Mouse (Mus musculus) ES-E14 (cell line): ENCODE measurements around the gene Thrap3. TPM values are rescaled to one million over a fixed set of nuclear protein-coding genes. Genes with fewer than 3 reads are reported as not detected.

Source experiments
- DNase-seq: peaks from one replicate; pipeline ENCODE4 v3.0.0-alpha.2; 2013; ENCODE audit warnings: low read depth, low spot score
- H3K27ac ChIP-seq: 2 replicates; pipeline ENCODE4 v1.5.1; 2012; ENCODE audit warnings: low read depth, mild to moderate bottlenecking, low read length, moderate library complexity, mixed read lengths; ENCODE audit not compliant: poor library complexity, insufficient read depth, severe bottlenecking
- H3K36me3 ChIP-seq: 2 replicates; pipeline ENCODE4 v1.6.1; 2012; ENCODE audit warnings: mild to moderate bottlenecking, low read length, moderate library complexity, mixed read lengths; ENCODE audit not compliant: control insufficient read depth, poor library complexity, insufficient read depth, severe bottlenecking
- H3K4me1 ChIP-seq, 2 experiments: fragments of 150-350 bp in 1 of 2; sonication (generic) in 1 of 2; 2 replicates each; pipeline ENCODE4 v1.6.1; 2012; ENCODE audit warnings: low read length in 2 of 2, mild to moderate bottlenecking in 1 of 2, mixed read lengths in 1 of 2; ENCODE audit not compliant: control insufficient read depth in 2 of 2, insufficient read depth in 2 of 2, poor library complexity in 1 of 2
- H3K4me3 ChIP-seq, 2 experiments: fragments of 150-350 bp in 1 of 2; sonication (generic) in 1 of 2; 2 replicates each; pipeline ENCODE4 v1.5.1; 2012; ENCODE audit warnings: low read length in 2 of 2, low read depth in 1 of 2, mild to moderate bottlenecking in 1 of 2, mixed read lengths in 1 of 2; ENCODE audit not compliant: insufficient read depth in 1 of 2, poor library complexity in 1 of 2, severe bottlenecking in 1 of 2
- H3K9ac ChIP-seq: 2 replicates; pipeline ENCODE4 v1.6.1; 2012; ENCODE audit warnings: low read depth, mild to moderate bottlenecking, low read length, mixed read lengths; ENCODE audit not compliant: poor library complexity, insufficient read depth, severe bottlenecking
- H3K9me3 ChIP-seq: fragments of 150-350 bp; sonication (generic); 2 replicates; pipeline ENCODE4 v1.6.1; 2012; ENCODE audit warnings: low read depth, mild to moderate bottlenecking, low read length; ENCODE audit not compliant: control insufficient read depth, insufficient read depth
- CHD2 ChIP-seq: IDR thresholded peaks from 2 replicates; pipeline ENCODE4 v1.6.1; 2014; ENCODE audit warnings: mild to moderate bottlenecking, low read depth, low read length, inconsistent platforms
- HCFC1 ChIP-seq: IDR thresholded peaks from 2 replicates; pipeline ENCODE4 v1.6.1; 2012; ENCODE audit warnings: low read length, inconsistent platforms, borderline replicate concordance; ENCODE audit not compliant: insufficient read depth
- MAFK ChIP-seq: IDR thresholded peaks from 2 replicates; pipeline ENCODE4 v1.6.1; 2014; ENCODE audit warnings: mild to moderate bottlenecking, low read depth, low read length, inconsistent platforms; ENCODE audit not compliant: insufficient read depth
- ZC3H11A ChIP-seq: IDR thresholded peaks from 2 replicates; pipeline ENCODE4 v1.6.1; 2012; ENCODE audit warnings: low read depth, mild to moderate bottlenecking, inconsistent platforms, low read length, borderline replicate concordance
- ZNF384 ChIP-seq: IDR thresholded peaks from 2 replicates; pipeline ENCODE4 v1.6.1; 2012; ENCODE audit warnings: low read depth, low read length, inconsistent platforms
- in situ Hi-C, 2 experiments: fragments of 600-800 bp; cut with MboI; formaldehyde crosslinking; loops; one replicate each; pipeline ENCODE4 v1.15.1; 2025; ENCODE audit warnings: low sequenced_read_pairs in 2 of 2, inconsistent platforms in 1 of 2; ENCODE audit not compliant: unreplicated experiment in 2 of 2
- total RNA-seq: library from RNA; depleted of rRNA; stranded (reverse); fragments of 300-350 nt; gene quantifications from 2 replicates; pipeline ENCODE4 v1.2.3, GENCODE M21; 2012

Gene Thrap3
- total RNA-seq, 1 experiment: 211 TPM

GRCm38 (mm10) chr4:126151701-126152440 is 50.7 kb downstream of the Thrap3 start:
- Histone ChIP-seq H3K4me3 (no peak overlapping the region), H3K9ac (no peak overlapping the region)
- no peak for DNase-seq

GRCm38 (mm10) chr4:126150949-126151320 is 51.6 kb downstream of the Thrap3 start:
- Histone ChIP-seq H3K27ac (no peak overlapping the region; the same call in 1 of the 2 replicates), H3K36me3 (peaks cover 4% of the 10 kb centered on the region; the same call in 1 of the 2 replicates), H3K9me3 (no peaks in the 10 kb centered on the region), H3K9ac (no peak overlapping the region; the same call in 1 of the 2 replicates), H3K4me3 (peak overlapping the region; percentile 10 to 22), H3K4me1 (peaks cover 4 to 30% of the 10 kb centered on the region in 2 experiments; a peak in 3 of 4 replicates)
- TF ChIP-seq ZC3H11A (no peak), ZNF384 (no peak), MAFK (no peak), HCFC1 (no peak), CHD2 (no peak)
- in situ Hi-C loops: no loop called here
- no peak for DNase-seq

More at GRCm38 (mm10) chr4:126151701-126152440, 50.7 kb downstream of the Thrap3 start:
- Histone ChIP-seq H3K36me3 (peaks cover 4% of the 10 kb centered on the region; the same call in 1 of the 2 replicates), H3K4me1 (peaks cover 2 to 30% of the 10 kb centered on the region in 2 experiments; a peak in 3 of 4 replicates), H3K27ac (no peak overlapping the region), H3K9me3 (no peaks in the 10 kb centered on the region)
- in situ Hi-C loops: no loop called here
- TF ChIP-seq HCFC1 (no peak), ZNF384 (no peak), CHD2 (no peak), MAFK (no peak), ZC3H11A (no peak)

GRCm38 (mm10) chr4:126150297-126150948 is 52.1 kb downstream of the Thrap3 start:
- peak overlapping the region; percentile 41 for H3K27ac ChIP-seq
- peak overlapping the region; percentile 36; the same call in 1 of the 2 replicates for H3K9ac ChIP-seq
- peaks cover 4 to 27% of the 10 kb centered on the region in 2 experiments; a peak in 3 of 4 replicates for H3K4me1 ChIP-seq
- peaks cover 4% of the 10 kb centered on the region; the same call in 1 of the 2 replicates for H3K36me3 ChIP-seq
- H3K9me3 ChIP-seq: no peaks in the 10 kb centered on the region
- in situ Hi-C loops: no loop called here
- DNase-seq: peak; percentile 64
- H3K4me3 ChIP-seq: peak overlapping the region; percentile 10 to 22
- TF ChIP-seq CHD2 (no peak), ZNF384 (peak; percentile 83)

GRCm38 (mm10) chr4:126149798-126150197 is 52.8 kb downstream of the Thrap3 start:
- Histone ChIP-seq H3K9ac (no peak overlapping the region), H3K27ac (no peak overlapping the region), H3K36me3 (peaks cover 4% of the 10 kb centered on the region; the same call in 1 of the 2 replicates), H3K4me3 (peak overlapping the region; percentile 62 to 82; a peak in 3 of 4 replicates), H3K4me1 (peaks cover 4 to 27% of the 10 kb centered on the region in 2 experiments; a peak in 3 of 4 replicates), H3K9me3 (no peaks in the 10 kb centered on the region)
- TF ChIP-seq ZC3H11A (no peak), MAFK (no peak), ZNF384 (no peak), CHD2 (no peak), HCFC1 (no peak)
- in situ Hi-C loops: no loop called here
- DNase-seq: no peak
